ENCODE assay signal across 8 mouse cellular contexts in genomic region chr3:130060396-130061029, GRCm38 (mm10). TPM values are rescaled to one million over a fixed set of nuclear protein-coding genes. Genes with fewer than 3 reads are reported as not detected.
A peak's percentile ranks its signal among the peaks of the same experiment; 100 is the strongest.
DNase-seq lines count a peak whose midpoint lies in the region; ATAC-seq lines count a peak whose summit lies in the region.

No protein-coding gene starts in this region.

- H3K4me3 ChIP-seq in hindbrain, embryonic 12.5 days: peak overlapping the region; percentile 98

- no peaks in the 10 kb centered on the region for H3K9me3 ChIP-seq in hindbrain, embryonic 12.5 days (replicated peaks)

- ATAC-seq in hindbrain, embryonic 12.5 days (ENCODE audit: low FRiP score): peak; percentile 98

- H3K4me2 ChIP-seq in hindbrain, embryonic 12.5 days (replicated peaks): peak overlapping the region; percentile 63

- H3K9ac ChIP-seq in hindbrain, embryonic 12.5 days: peak overlapping the region; percentile 99

- peak overlapping the region; percentile 94 for H3K27ac ChIP-seq in hindbrain, embryonic 12.5 days

- DNase-seq in NIH3T3 (ENCODE audit: low read depth): peak; percentile 88
- peak; percentile 82 for DNase-seq in cerebellum, adult 9-10 months
- DNase-seq in frontal cortex, postnatal 10 days (ENCODE audit: low spot score in 2 of 2): peak; percentile 61 to 84
- peak; percentile 55 for DNase-seq in left cerebral cortex, adult 11 months (ENCODE audit: low spot score)
- DNase-seq in lung, postnatal 4 days: peak; percentile 88 to 92
- DNase-seq in retina, postnatal 7 days (ENCODE audit: low read depth, low spot score): peak; percentile 70
- DNase-seq in urinary bladder, adult 18-20 months (ENCODE audit: low spot score in 2 of 2): peak; percentile 72 to 79

- H3K27me3 ChIP-seq in hindbrain, embryonic 12.5 days: 0 out of 2 replicates have a peak, but pooled peaks cover 3% of the 10 kb centered on the region

- H3K4me1 ChIP-seq in hindbrain, embryonic 12.5 days: peaks cover 29% of the 10 kb centered on the region

- under 1% methylated on average over 59 of the region's 92 CpGs for WGBS in hindbrain, embryonic 12.5 days

- H3K36me3 ChIP-seq in hindbrain, embryonic 12.5 days: no peaks in the 10 kb centered on the region

RNA-seq across cellular contexts. Expression of gene Sec24b, which starts 0.8 kb away (rescaled TPM):
- 36.8 and 36.9 TPM in 2 replicates for polyA plus RNA-seq in hindbrain, embryonic 12.5 days (2016; fragmentation: Nextera tagmentation; extraction: Ambion mirVana)

Comparison
In these comparisons a context has a peak if more than half of its experiments do, and no peak if none do; other contexts are left out.
1. Peak in every context shown above with its lines: DNase-seq, ATAC-seq, H3K4me3 ChIP-seq and H3K27ac ChIP-seq.